Mouse (Mus musculus): ENCODE data around the gene Macrod1.

DNA sequence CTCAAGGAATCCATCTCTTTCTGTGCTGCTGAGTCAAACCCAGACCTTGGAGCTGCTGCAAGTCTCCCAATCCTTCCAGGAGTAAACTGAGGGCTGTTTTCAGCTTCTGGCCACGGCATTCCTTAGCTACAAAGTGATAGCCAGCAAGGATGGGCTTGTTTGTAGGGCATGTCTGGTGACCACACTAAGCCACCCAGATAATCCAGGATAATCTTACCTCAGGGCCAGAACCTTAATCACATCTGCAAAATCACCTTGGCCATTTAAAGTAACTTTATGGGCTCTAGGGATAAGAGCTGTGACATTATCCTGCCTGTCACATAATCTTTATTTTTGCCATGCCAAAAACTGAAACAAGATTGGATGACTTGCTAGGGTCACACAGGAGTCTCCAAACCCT, 155.6 kb downstream of the Macrod1 start:
- TF ChIP-seq CTCF (IDR thresholded peaks at IDR 0.05; ENCODE audit: low read depth, low read length) = no peak
- TF ChIP-seq POLR2A (IDR thresholded peaks at IDR 0.05; ENCODE audit: insufficient read depth, low read length) = no peak
- no peak for TF ChIP-seq EP300 (IDR thresholded peaks at IDR 0.05; ENCODE audit: insufficient read depth, low read depth, low read length)
